Mouse (Mus musculus) C2C12 (cell line): ENCODE results near the gene Chfr. TPM values are rescaled to one million over a fixed set of nuclear protein-coding genes. Genes with fewer than 3 reads are reported as not detected.

Experiments used
- H3K27me3 ChIP-seq: one replicate; pipeline ENCODE4 v1.6.1; 2011; ENCODE audit not compliant: control insufficient read depth, insufficient read depth, insufficient read length
- H3K36me3 ChIP-seq: one replicate; pipeline ENCODE4 v1.6.1; 2011; ENCODE audit not compliant: control insufficient read depth, insufficient read depth
- H3K4me3 ChIP-seq: one replicate; pipeline ENCODE4 v1.5.1; 2011; ENCODE audit warnings: mild to moderate bottlenecking, control low read depth; ENCODE audit not compliant: poor library complexity, insufficient read depth, severe bottlenecking
- H3K79me2 ChIP-seq: one replicate; pipeline ENCODE4 v1.6.1; 2011; ENCODE audit not compliant: control insufficient read depth, insufficient read depth
- H3K79me3 ChIP-seq: one replicate; pipeline ENCODE4 v1.6.1; 2011; ENCODE audit warnings: low read depth, control low read depth
- H3ac ChIP-seq: one replicate; pipeline ENCODE3; 2011; ENCODE audit warnings: low read depth; ENCODE audit not compliant: control insufficient read depth, insufficient read length
- CEBPB ChIP-seq: IDR thresholded peaks from one replicate; pipeline ENCODE4 v1.6.1; 2011; ENCODE audit warnings: low read depth, mild to moderate bottlenecking, control low read depth, moderate library complexity
- CTCF ChIP-seq: IDR thresholded peaks from one replicate; pipeline ENCODE4 v1.5.1; 2011; ENCODE audit not compliant: control insufficient read depth, insufficient read depth, insufficient read length
- FOSL1 ChIP-seq: IDR thresholded peaks from one replicate; pipeline ENCODE4 v1.8.0; 2011; ENCODE audit warnings: mild to moderate bottlenecking, low read length; ENCODE audit not compliant: poor library complexity, insufficient read depth, severe bottlenecking
- MAX ChIP-seq: IDR thresholded peaks from one replicate; pipeline ENCODE4 v1.6.1; 2011; ENCODE audit warnings: mild to moderate bottlenecking, control low read depth
- MYOD1 ChIP-seq: IDR thresholded peaks from one replicate; pipeline ENCODE4 v1.6.1; 2011; ENCODE audit warnings: low read depth; ENCODE audit not compliant: control insufficient read depth, insufficient read length
- MYOG ChIP-seq: IDR thresholded peaks from one replicate; pipeline ENCODE4 v1.6.1; 2011; ENCODE audit not compliant: control insufficient read depth, insufficient read length; ENCODE audit errors: extremely low read depth
- USF1 ChIP-seq: IDR thresholded peaks from one replicate; pipeline ENCODE4 v1.6.1; 2011; ENCODE audit warnings: low read depth, mild to moderate bottlenecking, control low read depth, moderate library complexity
- polyA plus RNA-seq: library from polyadenylated mRNA; unstranded; fragments of >200 nt; fragmentation: generic; extraction: Trizol; gene quantifications from one replicate; pipeline ENCODE4 v1.2.1, GENCODE M21; 2012; ENCODE audit warnings: missing spikeins

The Chfr gene
- polyA plus RNA-seq, 1 experiment: 14.4 TPM

DNA sequence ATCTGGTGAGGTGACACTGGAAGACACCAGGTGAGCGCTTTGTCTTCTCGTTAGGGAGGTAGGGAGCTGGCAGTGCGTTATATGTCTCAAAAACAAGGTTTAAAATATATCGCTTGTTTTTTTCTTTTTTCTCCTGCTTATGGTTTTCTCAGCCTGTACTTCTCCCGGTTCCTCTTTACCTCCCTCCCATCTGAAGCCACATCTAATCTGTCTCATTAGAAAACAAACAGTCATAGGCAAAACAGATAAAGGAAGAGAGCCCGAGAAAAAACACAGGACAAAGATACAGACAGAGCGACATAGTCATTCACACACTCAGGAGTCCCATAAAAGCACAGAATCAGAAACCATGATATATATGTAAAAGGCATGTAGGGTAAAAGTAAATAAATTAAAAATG, 4.8 kb downstream of the Chfr start:
- TF ChIP-seq MYOD1 (no peak), USF1 (no peak), CTCF (no peak), CEBPB (no peak), FOSL1 (no peak), MYOG (no peak), MAX (no peak)
- Histone ChIP-seq H3ac (no peak overlapping the region), H3K27me3 (no peaks in the 10 kb centered on the region), H3K36me3 (peaks cover 16% of the 10 kb centered on the region), H3K4me3 (no peak overlapping the region), H3K79me2 (peaks cover 28% of the 10 kb centered on the region), H3K79me3 (peaks cover 11% of the 10 kb centered on the region)

- Histone ChIP-seq H3K27me3 (no peaks in the 10 kb centered on the region), H3K36me3 (peaks cover 26% of the 10 kb centered on the region), H3K4me3 (no peak overlapping the region), H3K79me3 (peaks cover 5% of the 10 kb centered on the region), H3ac (no peak overlapping the region), H3K79me2 (peaks cover 16% of the 10 kb centered on the region)
- no peak for TF ChIP-seq MYOD1
- no peak for TF ChIP-seq CTCF
- no peak for TF ChIP-seq MAX
- no peak for TF ChIP-seq FOSL1
- TF ChIP-seq CEBPB: no peak
- no peak for TF ChIP-seq MYOG
- TF ChIP-seq USF1: no peak
Measured at GRCm38 (mm10) chr5:110142309-110142708, 6.7 kb downstream of the Chfr start.

- Histone ChIP-seq H3K36me3 (peaks cover 26% of the 10 kb centered on the region), H3ac (no peak overlapping the region), H3K4me3 (no peak overlapping the region), H3K79me2 (peaks cover 9% of the 10 kb centered on the region), H3K79me3 (peaks cover 3% of the 10 kb centered on the region), H3K27me3 (no peaks in the 10 kb centered on the region)
- TF ChIP-seq MYOG (no peak), CTCF (no peak)
Measured at GRCm38 (mm10) chr5:110143007-110143406, 7.4 kb downstream of the Chfr start.

- Histone ChIP-seq H3K4me3 (no peak overlapping the region), H3K36me3 (peaks cover 31% of the 10 kb centered on the region), H3K79me2 (no peaks in the 10 kb centered on the region), H3K79me3 (no peaks in the 10 kb centered on the region), H3K27me3 (no peaks in the 10 kb centered on the region), H3ac (no peak overlapping the region)
- no peak for TF ChIP-seq CEBPB
- TF ChIP-seq CTCF: no peak
- no peak for TF ChIP-seq MYOG
- no peak for TF ChIP-seq FOSL1
- no peak for TF ChIP-seq MAX
- TF ChIP-seq MYOD1: no peak
- TF ChIP-seq USF1: no peak
Measured at GRCm38 (mm10) chr5:110169374-110169773, 33.7 kb downstream of the Chfr start.

- Histone ChIP-seq H3K79me3 (peaks cover 17% of the 10 kb centered on the region), H3K79me2 (peaks cover 33% of the 10 kb centered on the region), H3K4me3 (peak within 1 kb of the TSS; percentile 75), H3K27me3 (no peaks in the 10 kb centered on the region), H3K36me3 (peaks cover 2% of the 10 kb centered on the region), H3ac (peak within 1 kb of the TSS; percentile 58)
- no peak for TF ChIP-seq MYOG
- no peak for TF ChIP-seq CEBPB
- peak; percentile 70 for TF ChIP-seq MAX
- peak; percentile 61 for TF ChIP-seq USF1
- no peak for TF ChIP-seq MYOD1
- TF ChIP-seq CTCF: no peak
- no peak for TF ChIP-seq FOSL1
Measured at GRCm38 (mm10) chr5:110176362-110177020, 40.8 kb downstream of the Chfr start, which contains the start of gene Golga3. Gene Golga3, plus strand, starts transcription at chr5:110176701.
